15 mouse cellular contexts compared by ENCODE assay signal in the genomic region with DNA sequence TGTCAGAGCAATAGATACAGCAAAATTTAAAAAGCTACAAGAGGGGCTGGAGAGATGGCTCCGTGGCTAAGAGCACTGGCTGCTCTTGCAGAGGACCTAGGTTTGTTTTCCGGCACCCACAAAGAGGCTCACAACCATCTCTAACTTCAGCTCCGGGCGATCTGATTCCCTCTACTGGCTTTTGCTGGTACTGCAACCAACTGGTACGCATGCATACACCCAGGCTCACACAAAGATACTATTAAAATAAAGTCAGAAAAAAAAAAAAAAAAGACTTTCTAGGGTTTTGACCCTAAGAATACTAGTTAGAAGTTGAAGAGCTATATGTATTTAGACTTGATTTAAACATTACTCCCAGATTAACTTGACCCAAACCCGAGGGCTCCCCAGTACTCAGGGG.
DNase-seq lines count a peak whose midpoint lies in the region; ATAC-seq and TF ChIP-seq lines count a peak whose summit lies in the region.
"Had no signal": no experiment of that assay in that cellular context is flagged by ENCODE, and none has a peak within 500 bp of the region (broad histone marks: within the 10 kb centered on the region; RNA-seq: fewer than 3 reads in every experiment).

No protein-coding gene starts in this region.

- no peak overlapping the region for H3K9ac ChIP-seq in liver, adult 2 months (ENCODE audit: low read depth, low read length)
- H3K9ac ChIP-seq in liver, embryonic 12.5 days: no peak overlapping the region
- H3K9ac ChIP-seq: hindbrain, embryonic 15.5 days; limb, embryonic 13.5 days had no signal

- H3K9me3 ChIP-seq in liver, embryonic 12.5 days (replicated peaks): 0 out of 2 replicates have a peak, but pooled peaks cover 3% of the 10 kb centered on the region
- no peaks in the 10 kb centered on the region for H3K9me3 ChIP-seq in E14TG2a.4 (ENCODE audit: low read length)
- H3K9me3 ChIP-seq: hindbrain, embryonic 15.5 days had no signal

- H3K4me3 ChIP-seq in liver, adult 2 months (ENCODE audit: insufficient read depth, low read depth, low read length): no peak overlapping the region
- no peak overlapping the region for H3K4me3 ChIP-seq in liver, embryonic 12.5 days
- H3K4me3 ChIP-seq in E14TG2a.4 (replicated peaks; ENCODE audit: low read length): no peak overlapping the region
- H3K4me3 ChIP-seq: erythroblast, embryonic 14.5 days; hindbrain, embryonic 15.5 days; limb, embryonic 13.5 days had no signal

- H3K27me3 ChIP-seq in liver, adult 2 months (ENCODE audit: control insufficient read depth, insufficient read depth, low read length): no peaks in the 10 kb centered on the region
- 0 out of 2 replicates have a peak, but pooled peaks cover 4% of the 10 kb centered on the region for H3K27me3 ChIP-seq in liver, embryonic 12.5 days (replicated peaks)
- H3K27me3 ChIP-seq in E14TG2a.4 (ENCODE audit: insufficient read depth, low read length): peaks cover 27% of the 10 kb centered on the region
- H3K27me3 ChIP-seq: hindbrain, embryonic 15.5 days; limb, embryonic 13.5 days had no signal

- H3K27ac ChIP-seq in liver, adult 2 months (replicated peaks; ENCODE audit: insufficient read depth, low read depth, low read length): no peak overlapping the region
- H3K27ac ChIP-seq in liver, embryonic 12.5 days: no peak overlapping the region
- H3K27ac ChIP-seq: hindbrain, embryonic 15.5 days; limb, embryonic 13.5 days had no signal

- DNase-seq in liver, adult 2 months (ENCODE audit: extremely low read depth, low read depth, low spot score): no peak
- peak; percentile 17 for DNase-seq in 416B (ENCODE audit: low read depth)
- no peak for DNase-seq in natural killer cell, adult 2 months (ENCODE audit: low spot score in 2 of 2)
- no peak for DNase-seq in right cerebral cortex, postnatal 14 days
- DNase-seq: cerebellum, adult 18-20 months; kidney, adult 9 months; lung, postnatal 4 days; right cerebral cortex, adult 18-20 months; thymus, postnatal 36 days had no signal

- H3K36me3 ChIP-seq in liver, adult 2 months (ENCODE audit: control insufficient read depth, insufficient read depth, low read length): no peaks in the 10 kb centered on the region
- no peaks in the 10 kb centered on the region for H3K36me3 ChIP-seq in liver, embryonic 12.5 days
- H3K36me3 ChIP-seq in E14TG2a.4 (ENCODE audit: insufficient read depth, low read length): no peaks in the 10 kb centered on the region
- H3K36me3 ChIP-seq: hindbrain, embryonic 15.5 days; limb, embryonic 13.5 days had no signal

- 89% methylated on average over 6 of the region's 6 CpGs for WGBS in liver, adult 2 months
- 68% methylated on average over 6 of the region's 6 CpGs for WGBS in liver, embryonic 12.5 days (ENCODE audit: insufficient replicate concordance)

- H3K79me2 ChIP-seq in liver, adult 2 months (ENCODE audit: control insufficient read depth, insufficient read depth, low read length): no peaks in the 10 kb centered on the region

- no peaks in the 10 kb centered on the region for H3K4me1 ChIP-seq in liver, adult 2 months (ENCODE audit: control insufficient read depth, insufficient read depth, low read length)
- H3K4me1 ChIP-seq in liver, embryonic 12.5 days: no peaks in the 10 kb centered on the region
- H3K4me1 ChIP-seq in E14TG2a.4 (replicated peaks; ENCODE audit: low read depth, low read length): no peaks in the 10 kb centered on the region
- H3K4me1 ChIP-seq: hindbrain, embryonic 15.5 days; limb, embryonic 13.5 days had no signal

- peak; percentile 19; the same call in 1 of the 2 replicates for TF ChIP-seq CTCF in liver, adult 2 months (IDR thresholded peaks at IDR 0.05; ENCODE audit: low read depth, low read length)
- peak; percentile 95 for TF ChIP-seq CTCF in E14TG2a.4 (conservative IDR thresholded peaks at IDR 0.05; ENCODE audit: low read length)

- no peak for TF ChIP-seq POLR2A in liver, adult 2 months (IDR thresholded peaks at IDR 0.05; ENCODE audit: extremely low read depth, insufficient read depth, low read length)

- no peak for ATAC-seq in liver, embryonic 12.5 days
- 0 out of 2 replicates have a peak, but pooled peaks have one; percentile 46 for ATAC-seq in erythroid progenitor cell, adult 5-6 weeks (replicated peaks; ENCODE audit: low FRiP score, poor library complexity, severe bottlenecking)

- no peak overlapping the region for H3K4me2 ChIP-seq in liver, embryonic 12.5 days
- H3K4me2 ChIP-seq: hindbrain, embryonic 15.5 days; limb, embryonic 13.5 days had no signal
